Mouse (Mus musculus) 416B (cell line): ENCODE measurements around the gene Bmpr1a.
"Not testable (repeated sequence)": the region's sequence is repeated elsewhere in the genome, so short reads cannot be mapped to it uniquely, and the experiment has no call there.

ENCODE experiments used
- DNase-seq: peaks from one replicate; pipeline ENCODE4 v3.0.0; 2011; ENCODE audit warnings: low read depth

Gene Bmpr1a

DNA sequence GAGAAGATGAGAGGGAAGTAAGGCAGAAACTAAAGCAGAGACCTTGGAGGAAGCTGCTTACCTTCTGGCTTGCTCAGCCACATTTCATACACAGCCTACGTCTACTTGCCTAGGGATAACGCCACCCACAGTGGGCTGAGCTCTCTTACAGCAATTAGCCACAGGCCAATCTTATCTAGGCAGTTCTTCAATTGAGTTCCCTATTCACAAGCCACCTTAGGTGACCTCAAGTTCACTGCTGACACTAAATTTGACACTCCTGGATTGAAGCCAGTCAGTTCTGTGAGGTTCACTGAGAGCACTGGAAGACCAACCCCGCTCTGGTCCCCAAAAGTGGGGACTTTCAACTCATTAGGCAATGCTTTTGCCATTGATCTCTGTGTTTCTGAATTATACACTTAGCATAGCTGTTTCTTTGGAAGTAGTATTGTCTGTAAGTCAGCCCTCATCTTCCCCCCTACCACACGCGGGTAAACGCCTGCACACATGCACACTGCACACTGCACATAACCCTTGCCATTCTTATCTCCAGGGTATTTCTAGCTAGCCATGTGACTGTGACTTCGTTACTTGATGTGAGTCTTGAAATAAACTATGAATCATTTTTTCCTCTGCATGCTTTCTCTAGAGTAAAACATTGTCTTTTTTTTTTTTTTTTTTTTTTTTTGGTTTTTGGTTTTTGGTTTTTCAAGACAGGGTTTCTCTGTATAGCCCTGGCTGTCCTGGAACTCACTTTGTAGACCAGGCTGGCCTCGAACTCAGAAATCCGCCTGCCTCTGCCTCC is 120.0 kb downstream of the Bmpr1a start:
- DNase-seq = peak; percentile 7

DNA sequence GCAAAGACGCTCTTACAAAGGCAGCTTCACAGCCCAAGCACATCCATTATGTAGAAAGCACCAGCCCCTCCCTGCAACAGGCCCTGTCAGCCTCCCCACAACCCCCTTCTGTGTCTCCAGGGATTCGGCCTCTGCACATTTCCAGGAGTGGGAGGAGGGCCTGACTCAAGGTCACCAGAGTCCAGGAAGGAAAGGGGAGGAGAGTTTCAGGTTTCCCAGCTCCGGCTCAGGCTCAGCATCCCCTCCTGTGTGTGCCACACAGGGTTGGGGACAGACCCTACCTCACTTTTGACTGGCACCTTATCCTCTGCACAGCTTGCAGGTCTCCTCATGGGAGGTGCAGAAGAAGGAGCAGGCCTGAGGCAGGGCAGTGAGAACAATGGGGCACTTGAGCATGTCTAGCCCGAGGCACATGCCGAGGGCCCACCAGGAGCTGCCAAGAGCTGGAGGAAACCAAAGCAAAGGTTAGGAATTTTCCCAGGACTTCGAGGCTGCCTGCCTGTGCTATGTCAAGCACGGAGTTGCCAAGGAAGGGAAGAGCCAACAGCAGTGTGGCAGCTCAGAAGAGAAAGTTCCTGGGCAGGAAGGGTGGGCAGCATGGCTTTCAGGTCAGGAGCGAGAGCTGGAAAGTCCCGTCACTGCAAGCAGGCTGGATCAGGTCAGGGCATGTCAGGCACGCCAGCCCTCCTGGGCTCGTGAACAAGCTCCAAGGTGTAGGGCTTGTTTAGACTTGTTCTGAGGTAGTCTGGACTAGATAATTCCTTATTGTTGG is 124.4 kb downstream of the Bmpr1a start:
- no peak for DNase-seq

DNA sequence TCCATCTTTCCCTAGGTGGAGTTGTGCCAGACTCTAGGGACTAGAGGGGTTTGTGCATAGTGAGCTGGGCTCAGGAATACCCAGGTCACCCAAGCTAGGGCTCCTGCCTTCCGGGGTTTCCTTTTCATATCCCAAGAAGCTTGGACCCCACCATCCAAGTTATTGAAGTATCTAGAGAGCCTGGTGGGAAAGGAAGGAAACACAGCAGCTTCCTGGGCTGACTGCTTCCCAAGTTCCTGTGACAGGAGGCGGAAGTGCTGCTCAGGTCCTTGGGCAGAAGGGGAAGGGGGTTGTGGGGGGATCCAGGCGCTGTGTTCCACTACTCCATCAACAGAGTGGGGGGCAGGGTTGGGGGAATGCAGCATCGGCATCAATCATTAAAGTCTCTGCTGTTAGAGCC is 126.0 kb downstream of the Bmpr1a start:
- no peak for DNase-seq

DNA sequence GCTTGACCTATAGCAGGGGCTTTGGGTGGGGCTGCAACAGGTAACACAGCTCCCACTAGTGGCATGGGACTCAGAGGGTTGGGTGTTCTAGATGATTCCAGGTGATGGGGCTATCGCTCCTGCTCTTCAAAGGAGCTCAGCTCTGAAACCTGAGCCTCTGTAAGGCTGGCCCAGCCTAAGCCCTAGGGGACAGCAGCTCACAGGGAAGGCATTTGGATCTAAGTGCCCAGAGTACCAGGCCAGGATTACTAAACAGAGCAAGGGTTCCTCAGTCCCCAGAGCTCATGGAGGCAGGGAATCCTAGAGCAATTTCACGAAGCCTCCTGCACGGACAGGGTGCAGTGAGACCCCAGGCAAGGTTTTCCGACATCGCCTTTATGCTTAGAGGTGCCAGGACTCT is 127.2 kb downstream of the Bmpr1a start:
- no peak for DNase-seq

DNA sequence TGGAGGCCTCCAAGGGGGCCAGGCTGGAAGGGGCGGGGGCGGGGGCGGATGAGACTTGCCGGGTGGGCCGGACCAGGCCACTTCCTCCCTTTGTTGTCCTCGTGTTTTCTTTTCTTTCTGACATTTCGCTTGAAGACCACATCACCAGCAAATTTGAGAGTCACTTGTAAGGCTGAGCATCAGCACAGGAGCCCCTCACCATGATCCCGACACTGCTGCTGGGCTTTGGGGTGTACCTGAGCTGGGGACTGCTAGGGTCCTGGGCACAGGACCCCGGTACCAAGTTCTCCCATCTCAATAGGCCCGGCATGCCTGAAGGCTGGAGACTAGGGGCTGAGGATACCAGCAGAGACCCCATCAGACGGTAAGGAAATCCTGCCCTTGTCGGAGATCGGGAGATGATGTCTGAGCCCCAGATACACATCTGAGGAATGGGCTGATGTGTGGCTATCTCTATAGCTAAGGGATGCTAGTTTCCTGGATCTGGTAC is 127.7 kb downstream of the Bmpr1a start, which contains the start of gene Mmrn2:
Gene Mmrn2 (plus strand): TSS at position 51 of the 490 bp plus-strand sequence.
- no peak for DNase-seq

DNA sequence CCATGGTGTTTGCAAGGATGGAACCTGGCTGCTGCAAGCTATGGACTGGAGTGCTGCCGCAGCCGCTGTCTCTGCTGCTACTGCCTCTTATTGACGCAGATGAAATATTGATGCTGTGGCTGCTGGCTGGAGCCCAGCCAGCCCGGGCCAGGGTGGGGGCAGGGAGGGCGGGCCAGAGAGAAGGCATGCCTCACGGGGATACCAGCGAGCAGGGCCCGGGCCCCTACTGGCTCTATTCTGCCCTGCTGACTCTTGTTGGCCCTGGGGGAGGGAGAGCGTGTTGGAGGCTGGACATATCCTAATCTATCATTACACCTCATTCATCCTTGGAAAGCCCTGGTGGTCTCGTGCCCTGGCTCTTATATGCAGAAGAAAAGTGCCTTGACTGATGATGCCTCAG is 128.6 kb downstream of the Bmpr1a start, which contains the start of gene Sncg:
Gene Sncg (minus strand): TSS at position 213 of the 400 bp plus-strand sequence.
- no peak for DNase-seq

DNA sequence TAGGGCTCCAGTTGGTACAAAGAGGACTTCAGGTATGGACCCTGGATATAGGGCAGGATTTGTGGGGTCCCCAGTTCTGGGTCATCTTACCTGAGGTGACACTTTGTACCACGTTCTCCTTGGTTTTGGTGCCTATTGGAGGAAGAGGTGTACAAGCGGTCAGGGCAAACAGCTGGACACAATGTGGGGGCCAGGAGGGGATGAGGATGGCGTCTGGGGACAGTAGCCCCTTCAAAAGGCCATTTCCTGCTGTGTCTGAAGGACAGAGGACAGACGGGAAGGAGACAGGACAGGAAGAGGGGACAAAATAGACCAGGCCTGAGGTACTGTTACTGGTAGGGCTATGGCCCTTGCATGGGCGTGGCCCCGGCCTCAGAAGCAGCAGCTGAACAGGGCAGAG is 129.6 kb downstream of the Bmpr1a start:
- DNase-seq = no peak

DNA sequence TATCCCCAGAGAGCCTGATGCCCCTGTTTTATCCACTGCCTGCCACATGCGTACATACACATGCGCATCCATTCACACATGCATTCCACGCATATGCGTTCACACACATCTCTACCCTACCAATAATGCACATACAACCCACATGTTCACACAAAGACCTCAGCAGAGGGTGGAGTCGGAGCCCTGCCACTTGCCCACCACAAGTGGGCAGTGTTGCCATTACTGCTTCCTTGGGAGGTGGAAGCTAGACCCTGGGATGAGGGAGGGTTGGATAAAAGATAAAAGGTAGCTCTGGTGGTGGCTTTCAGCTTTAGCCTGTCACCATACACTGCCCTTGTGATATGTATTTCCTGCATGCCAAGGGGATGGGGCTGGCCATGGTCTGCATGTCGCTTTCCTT is 130.5 kb downstream of the Bmpr1a start:
- DNase-seq = peak; percentile 26

DNA sequence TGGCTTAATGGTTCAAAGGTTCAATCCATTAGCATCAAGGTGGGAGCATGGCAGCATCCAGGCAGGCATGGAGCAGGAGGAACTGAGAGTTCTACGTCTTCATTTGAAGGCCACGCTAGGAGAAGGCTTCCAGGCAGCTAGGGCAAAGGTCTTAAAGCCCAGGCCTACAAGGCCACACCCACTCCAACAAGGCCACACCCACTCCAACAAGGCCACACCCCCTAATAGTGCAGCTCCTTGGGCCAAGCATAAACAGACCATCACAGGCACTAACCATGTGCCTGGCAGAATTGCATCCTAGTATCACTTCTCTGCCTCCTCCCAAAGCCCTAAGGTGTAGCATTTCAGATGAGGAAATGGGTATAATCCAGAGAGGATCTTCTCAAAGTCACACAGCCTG is 131.4 kb downstream of the Bmpr1a start:
- DNase-seq = no peak

DNA sequence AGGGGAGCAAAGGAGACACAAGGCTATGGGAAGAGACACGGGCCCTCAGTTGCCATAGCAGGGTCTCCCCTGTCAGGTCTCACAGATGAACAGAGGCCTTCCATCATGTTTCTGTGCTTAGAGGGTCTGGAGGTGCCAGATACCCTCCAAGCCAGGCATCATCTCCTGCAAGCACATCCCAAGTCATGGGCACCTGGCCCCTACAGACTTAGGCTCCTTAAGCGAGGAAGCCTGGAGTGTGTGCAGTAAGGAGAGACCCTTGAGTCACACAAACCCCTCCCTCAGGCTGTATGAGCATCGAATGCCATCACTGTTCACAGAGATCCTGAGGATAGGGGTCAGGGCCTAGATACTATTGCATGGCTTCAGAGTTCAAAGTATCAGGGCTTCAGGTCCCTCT is 132.2 kb downstream of the Bmpr1a start:
- DNase-seq = no peak

DNA sequence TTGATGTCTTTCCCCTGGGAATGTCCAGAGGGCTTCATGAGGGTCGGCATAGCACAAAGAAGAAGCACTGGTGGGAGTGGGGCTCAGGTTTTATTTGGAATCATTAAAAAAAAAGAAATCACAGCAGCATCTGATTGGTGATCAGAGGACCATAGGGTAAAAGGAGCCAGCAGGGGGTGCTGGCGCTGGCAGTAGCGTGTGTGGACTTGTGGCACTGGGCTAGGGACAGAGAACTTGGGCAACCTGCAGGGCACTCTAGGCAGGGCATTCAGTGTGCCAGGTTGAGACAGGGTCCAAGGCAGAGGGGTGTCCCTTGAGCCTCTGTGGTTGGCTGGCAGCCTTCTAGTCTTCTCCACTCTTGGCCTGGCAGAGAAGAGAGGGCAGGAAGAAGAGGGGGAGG is 132.9 kb downstream of the Bmpr1a start:
- DNase-seq = peak; percentile 19

DNA sequence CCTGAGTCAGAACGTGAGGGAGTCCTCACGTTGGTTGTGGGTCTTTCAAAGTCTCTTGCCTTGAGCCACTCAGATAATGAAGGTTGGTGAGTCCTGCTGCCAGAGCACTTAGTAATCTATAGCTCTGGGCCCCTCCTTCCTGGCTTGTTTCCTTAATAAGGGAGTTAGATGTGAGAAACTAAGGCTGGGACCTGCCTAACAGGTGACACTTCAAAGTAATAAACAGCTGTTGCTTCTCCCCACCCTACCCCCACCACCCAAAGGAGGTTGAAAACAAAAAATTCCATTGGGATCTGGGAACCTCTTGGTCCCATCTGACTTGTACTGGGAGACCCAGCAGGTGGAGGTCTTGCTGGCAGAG is 138.0 kb downstream of the Bmpr1a start:
- DNase-seq = no peak

DNA sequence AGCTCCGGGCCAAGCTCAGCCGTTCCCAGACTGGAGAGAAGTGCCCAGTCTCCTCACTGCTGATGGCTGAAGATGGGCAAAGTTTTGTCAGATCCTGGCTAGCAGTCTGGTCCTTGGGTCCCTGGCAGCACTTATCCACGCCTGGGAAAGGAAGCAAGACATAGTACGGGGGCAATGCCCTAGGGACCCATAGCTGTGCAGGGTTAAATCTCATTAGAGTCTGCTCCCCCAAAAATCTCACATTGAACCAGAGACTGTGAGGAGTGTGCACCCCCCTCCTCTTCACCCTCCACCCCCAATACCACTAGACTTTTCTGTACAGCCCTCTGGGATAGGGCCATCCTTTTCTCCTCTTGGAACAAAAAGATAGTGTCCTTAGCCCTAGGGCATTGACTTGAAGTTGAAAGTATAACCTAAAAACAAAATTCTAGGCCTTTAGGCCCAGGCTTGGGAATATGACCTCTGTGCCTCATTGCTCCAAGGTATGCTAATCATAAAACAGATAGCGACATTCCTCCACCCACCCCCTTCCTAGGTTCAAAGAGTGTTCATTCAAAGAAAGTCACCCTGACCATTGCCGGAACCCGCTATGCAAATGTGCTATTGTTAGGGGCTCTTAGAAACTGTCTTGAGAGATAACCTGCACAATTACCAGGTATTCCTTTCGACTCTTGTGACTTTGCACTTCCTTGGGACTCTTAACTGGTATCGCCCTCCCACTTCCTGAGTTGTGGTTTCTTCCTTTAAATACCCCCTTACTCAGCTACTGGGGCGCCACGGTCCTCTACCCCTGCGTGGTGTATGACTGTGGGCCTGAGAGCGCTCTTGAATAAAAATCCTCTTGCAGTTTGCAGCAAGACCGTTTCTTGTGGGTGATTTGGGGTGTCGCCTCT is 138.6 kb downstream of the Bmpr1a start:
- DNase-seq = not testable (repeated sequence)

DNA sequence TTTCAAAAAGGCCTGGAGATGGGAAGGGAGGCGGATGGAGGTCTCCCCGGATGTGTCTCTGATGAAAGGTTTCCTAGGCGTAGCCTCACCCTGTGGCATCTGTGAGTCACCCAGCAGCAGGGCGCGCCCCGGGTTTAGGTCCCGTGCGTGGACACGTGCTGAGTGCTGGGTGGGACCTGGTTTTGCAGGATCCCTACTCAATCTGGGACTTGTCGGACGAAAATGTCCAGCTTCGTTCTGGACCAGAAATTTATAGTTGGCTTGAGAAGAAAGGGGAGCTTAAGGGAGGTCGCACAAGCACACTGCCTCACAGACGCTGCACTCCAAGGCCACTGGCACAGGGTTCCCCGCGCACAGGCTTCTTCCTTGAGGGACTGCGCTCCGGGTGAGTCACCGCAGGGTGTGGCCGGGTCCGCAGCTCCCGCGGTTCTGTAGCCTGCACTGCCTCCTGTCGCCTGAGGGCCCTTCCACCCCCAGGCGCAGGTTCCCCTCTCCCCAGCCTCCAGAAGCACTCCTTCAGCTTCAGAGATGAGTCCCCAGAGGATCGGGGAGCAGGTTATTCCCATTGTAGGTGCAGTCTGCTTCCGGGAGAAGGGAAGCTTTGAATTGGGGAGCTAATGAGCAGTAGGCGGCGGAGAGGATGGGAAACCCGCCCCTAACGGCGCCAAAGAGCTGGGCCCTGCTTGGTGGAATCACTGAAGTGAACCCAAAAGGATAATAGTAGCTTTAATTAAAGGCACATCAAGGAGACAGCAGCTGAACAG is 139.5 kb downstream of the Bmpr1a start:
- DNase-seq = peak; percentile 87

DNA sequence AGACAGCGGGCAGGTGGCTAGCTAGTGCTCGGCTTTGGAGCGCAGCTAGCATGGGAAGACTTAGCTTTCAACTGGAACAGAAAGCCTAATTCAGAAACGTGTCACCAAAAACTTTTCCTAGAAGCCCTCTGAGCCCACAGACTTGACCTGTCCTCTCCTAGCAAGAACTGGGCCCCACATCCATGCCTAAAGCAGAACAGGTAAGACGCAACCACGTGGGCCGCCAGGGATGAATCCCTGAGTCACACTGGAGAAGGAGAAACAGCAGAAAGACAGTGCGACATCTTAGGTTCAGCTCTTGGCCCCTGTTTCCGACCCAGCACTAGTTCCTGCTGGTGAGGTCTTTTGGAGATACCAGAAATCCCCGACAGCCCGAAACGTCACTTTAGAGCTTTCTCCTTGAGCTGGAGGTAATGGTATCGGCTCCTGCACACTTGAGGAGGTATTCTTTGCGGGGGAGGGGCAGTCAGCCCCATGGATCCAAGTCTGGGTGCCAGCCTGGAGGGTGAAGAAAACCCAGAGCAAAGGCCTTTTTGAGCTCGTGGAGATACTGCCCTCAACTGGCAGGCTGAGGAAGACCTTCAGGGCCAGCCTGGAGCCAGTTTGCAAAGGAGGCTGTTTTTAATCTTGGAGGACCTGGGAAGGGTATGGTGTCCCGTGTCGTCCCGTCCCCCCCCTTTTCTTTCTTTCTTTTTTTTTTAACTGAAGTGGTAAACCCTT is 140.3 kb downstream of the Bmpr1a start:
- DNase-seq = peak; percentile 82

DNA sequence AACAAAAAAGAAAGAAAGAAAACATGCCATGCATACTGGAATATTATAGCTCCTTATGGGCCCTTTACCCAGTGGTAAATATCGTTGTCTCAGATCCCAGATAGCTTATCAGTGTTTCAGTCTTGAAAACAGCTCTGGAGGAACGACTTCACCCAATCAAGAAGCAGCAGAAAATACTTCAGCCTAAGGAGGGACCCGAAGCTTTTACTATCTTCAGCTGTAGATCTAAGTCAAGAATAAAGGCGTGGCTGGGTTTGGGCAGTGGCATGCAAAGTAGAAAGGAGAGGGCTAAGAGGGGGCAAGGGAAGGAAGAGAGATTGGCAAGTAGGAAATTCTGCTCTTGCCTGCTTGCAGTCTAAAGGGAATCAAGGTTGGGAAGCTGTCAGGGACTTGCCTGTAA is 141.0 kb downstream of the Bmpr1a start:
- DNase-seq = no peak
